Mouse (Mus musculus) midbrain, embryonic 11.5 days (tissue): ENCODE measurements around the gene Dennd6a. TPM values are rescaled to one million over a fixed set of nuclear protein-coding genes. Genes with fewer than 3 reads are reported as not detected.
A peak's percentile ranks its signal among the peaks of the same experiment; 100 is the strongest.

Source experiments
- ATAC-seq: fragments of 200-750 bp; cut with Nextera tagmentation; 2 replicates; pipeline ENCODE4 v1.8.0; 2017; ENCODE audit warnings: moderate TSS enrichment, moderate library complexity; ENCODE audit not compliant: low FRiP score
- DNase-seq: peaks from one replicate; pipeline ENCODE4 v3.0.0; 2015; ENCODE audit warnings: low spot score; ENCODE audit errors: missing footprints
- H3K27ac ChIP-seq: fragments of 300-500 bp; sonication (generic); 2 replicates; pipeline ENCODE4 v1.5.1; 2014; ENCODE audit warnings: low read depth, low read length
- H3K27me3 ChIP-seq: fragments of 300-500 bp; sonication (generic); 2 replicates; pipeline ENCODE4 v1.6.1; 2014; ENCODE audit warnings: mild to moderate bottlenecking, low read length, moderate library complexity, mixed read lengths; ENCODE audit not compliant: control insufficient read depth, insufficient read depth
- H3K36me3 ChIP-seq: fragments of 300-500 bp; sonication (generic); 2 replicates; pipeline ENCODE4 v1.6.1; 2014; ENCODE audit warnings: mild to moderate bottlenecking, low read length, moderate library complexity, mixed read lengths; ENCODE audit not compliant: control insufficient read depth, insufficient read depth
- H3K4me1 ChIP-seq: fragments of 300-500 bp; sonication (generic); 2 replicates; pipeline ENCODE4 v1.6.1; 2014; ENCODE audit warnings: low read length; ENCODE audit not compliant: control insufficient read depth, insufficient read depth
- H3K4me2 ChIP-seq: fragments of 300-500 bp; sonication (generic); 2 replicates; pipeline ENCODE4 v1.6.1; 2014; ENCODE audit warnings: mild to moderate bottlenecking, moderate library complexity
- H3K4me3 ChIP-seq: fragments of 300-500 bp; sonication (generic); 2 replicates; pipeline ENCODE4 v1.5.1; 2014; ENCODE audit warnings: low read depth, low read length
- H3K9ac ChIP-seq: fragments of 300-500 bp; sonication (generic); 2 replicates; pipeline ENCODE4 v1.6.1; 2014; ENCODE audit warnings: low read length
- H3K9me3 ChIP-seq: fragments of 300-500 bp; sonication (generic); 2 replicates; pipeline ENCODE4 v1.6.1; 2016; ENCODE audit warnings: low read length; ENCODE audit not compliant: control insufficient read depth
- WGBS: fragments of 180-500 bp; shearing (Covaris S2); extraction: QIAGEN DNeasy Blood & Tissue Kit; methylation state at CpG from one replicate; pipeline ENCODE4 v1.1.7; 2014; 5-methylcytosine and 5-hydroxymethylcytosine counted together
- polyA plus RNA-seq: library from polyadenylated mRNA; unstranded; fragments of >200 nt; fragmentation: Nextera tagmentation; extraction: Ambion mirVana; gene quantifications from 2 replicates; pipeline ENCODE4 v1.2.1, GENCODE M21; 2014

Gene Dennd6a
- polyA plus RNA-seq, 1 experiment from 2014 or later = 39.7 TPM

DNA sequence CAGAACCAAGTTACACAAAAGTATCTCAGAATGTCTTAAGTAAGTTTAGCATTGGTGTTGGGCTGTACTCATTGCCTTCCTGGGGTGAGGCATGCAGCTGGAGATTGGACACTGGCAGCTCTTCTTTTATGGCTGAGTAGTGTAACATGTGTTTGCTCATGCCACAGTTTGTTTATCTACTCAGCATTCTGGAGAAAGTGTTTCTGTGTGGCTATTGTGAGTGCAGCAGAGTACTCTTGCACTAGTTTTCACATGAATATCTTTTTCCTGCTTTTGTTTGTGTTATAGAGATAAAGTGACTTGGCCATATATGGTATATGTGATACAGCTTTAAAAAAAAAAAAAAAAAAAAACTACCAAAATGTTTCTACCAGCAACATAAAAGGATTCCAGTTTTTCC is 13.5 kb downstream of the Dennd6a start:
- no peaks in the 10 kb centered on the region for H3K9me3 ChIP-seq
- H3K27ac ChIP-seq = no peak overlapping the region
- H3K4me3 ChIP-seq = no peak overlapping the region
- no peak for DNase-seq
- no peak overlapping the region for H3K9ac ChIP-seq
- no peak overlapping the region for H3K4me2 ChIP-seq
- peaks cover 1% of the 10 kb centered on the region; the same call in 1 of the 2 replicates for H3K36me3 ChIP-seq
- no peak for ATAC-seq
- no peaks in the 10 kb centered on the region; the same call in 1 of the 2 replicates for H3K4me1 ChIP-seq
- H3K27me3 ChIP-seq = no peaks in the 10 kb centered on the region

DNA sequence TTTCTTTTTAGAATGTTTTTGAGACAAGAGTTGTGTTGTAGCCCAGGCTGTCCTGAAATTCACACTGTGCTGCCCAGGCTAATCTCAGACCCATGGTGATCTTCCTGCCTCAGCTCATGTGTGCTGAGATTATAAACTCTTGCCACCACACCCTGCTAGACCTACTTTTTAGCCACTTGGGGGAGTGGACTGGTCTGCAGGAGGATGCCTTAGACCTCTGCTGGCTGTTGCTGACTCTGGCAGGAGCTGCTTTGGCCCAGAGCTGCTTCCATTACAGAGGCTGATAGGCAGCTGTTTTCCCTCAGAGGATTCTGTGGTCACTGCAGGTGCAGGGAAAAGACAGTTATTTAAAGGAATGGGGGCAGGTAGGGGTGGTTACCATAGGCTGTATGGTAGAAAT is 17.7 kb downstream of the Dennd6a start:
- Histone ChIP-seq H3K4me3 (no peak overlapping the region), H3K27ac (no peak overlapping the region), H3K9ac (no peak overlapping the region), H3K4me1 (no peaks in the 10 kb centered on the region; the same call in 1 of the 2 replicates), H3K4me2 (no peak overlapping the region), H3K9me3 (no peaks in the 10 kb centered on the region), H3K27me3 (no peaks in the 10 kb centered on the region), H3K36me3 (no peaks in the 10 kb centered on the region)
- no peak for ATAC-seq
- DNase-seq = peak; percentile 51

DNA sequence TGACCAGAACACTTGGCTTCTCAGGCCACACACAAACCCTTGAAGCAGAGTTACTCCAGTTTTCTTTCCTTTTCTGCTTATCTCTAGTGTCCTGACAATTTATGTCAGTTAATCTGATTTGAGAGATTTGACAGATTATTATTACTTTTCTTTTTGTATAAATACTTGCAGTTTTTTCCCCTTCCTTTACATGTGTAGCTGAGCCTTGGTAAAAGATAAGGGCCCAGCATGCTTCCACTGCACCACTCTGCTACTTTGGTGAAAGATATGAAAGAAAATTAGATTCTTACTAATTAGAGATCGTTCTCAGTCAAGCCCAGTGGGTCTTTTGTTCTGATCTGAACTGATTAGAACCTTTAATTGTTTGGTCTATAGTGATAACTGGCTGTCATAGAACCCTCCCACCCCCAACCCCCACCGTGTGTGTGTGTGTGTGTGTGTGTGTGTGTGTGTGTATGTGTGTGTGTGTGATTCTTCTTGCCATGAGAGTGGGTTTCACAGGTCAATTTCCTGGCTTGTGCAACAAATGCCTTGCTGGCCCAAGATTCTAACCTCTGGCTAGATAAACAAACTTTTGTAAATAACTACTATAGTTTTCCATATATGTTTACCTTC is 19.7 kb downstream of the Dennd6a start:
- no peak for DNase-seq
- Histone ChIP-seq H3K36me3 (peaks cover 4% of the 10 kb centered on the region; the same call in 1 of the 2 replicates), H3K4me1 (no peaks in the 10 kb centered on the region), H3K4me2 (no peak overlapping the region), H3K27ac (no peak overlapping the region), H3K4me3 (no peak overlapping the region), H3K9me3 (no peaks in the 10 kb centered on the region), H3K9ac (no peak overlapping the region), H3K27me3 (no peaks in the 10 kb centered on the region)
- WGBS = 95% methylated on average over 2 of the region's 2 CpGs
- ATAC-seq = no peak

DNA sequence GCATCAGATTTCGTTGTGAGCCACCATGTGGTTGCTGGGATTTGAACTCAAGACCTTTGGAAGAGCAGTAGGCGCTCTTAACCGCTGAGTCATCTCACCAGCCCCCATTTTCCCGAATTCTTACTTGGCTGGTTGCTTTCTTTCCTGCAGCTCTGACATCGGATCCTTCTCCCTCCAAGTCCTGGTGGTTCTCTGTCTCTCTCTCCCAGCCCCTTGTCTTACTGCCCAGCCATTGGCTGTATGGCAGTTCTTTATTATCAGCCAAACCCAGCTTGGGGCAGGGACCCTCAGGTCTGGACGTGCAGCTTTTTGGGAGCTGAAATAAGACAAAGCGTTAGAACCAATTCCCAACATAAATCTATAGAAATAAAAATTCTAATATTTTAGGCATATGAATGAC is 21.5 kb downstream of the Dennd6a start:
- Histone ChIP-seq H3K9ac (no peak overlapping the region), H3K4me3 (no peak overlapping the region), H3K4me2 (no peak overlapping the region), H3K27ac (no peak overlapping the region), H3K36me3 (peaks cover 4% of the 10 kb centered on the region; the same call in 1 of the 2 replicates), H3K27me3 (no peaks in the 10 kb centered on the region), H3K9me3 (no peaks in the 10 kb centered on the region), H3K4me1 (no peaks in the 10 kb centered on the region)
- DNase-seq = no peak
- ATAC-seq = no peak
- 95% methylated on average over 7 of the region's 7 CpGs for WGBS

DNA sequence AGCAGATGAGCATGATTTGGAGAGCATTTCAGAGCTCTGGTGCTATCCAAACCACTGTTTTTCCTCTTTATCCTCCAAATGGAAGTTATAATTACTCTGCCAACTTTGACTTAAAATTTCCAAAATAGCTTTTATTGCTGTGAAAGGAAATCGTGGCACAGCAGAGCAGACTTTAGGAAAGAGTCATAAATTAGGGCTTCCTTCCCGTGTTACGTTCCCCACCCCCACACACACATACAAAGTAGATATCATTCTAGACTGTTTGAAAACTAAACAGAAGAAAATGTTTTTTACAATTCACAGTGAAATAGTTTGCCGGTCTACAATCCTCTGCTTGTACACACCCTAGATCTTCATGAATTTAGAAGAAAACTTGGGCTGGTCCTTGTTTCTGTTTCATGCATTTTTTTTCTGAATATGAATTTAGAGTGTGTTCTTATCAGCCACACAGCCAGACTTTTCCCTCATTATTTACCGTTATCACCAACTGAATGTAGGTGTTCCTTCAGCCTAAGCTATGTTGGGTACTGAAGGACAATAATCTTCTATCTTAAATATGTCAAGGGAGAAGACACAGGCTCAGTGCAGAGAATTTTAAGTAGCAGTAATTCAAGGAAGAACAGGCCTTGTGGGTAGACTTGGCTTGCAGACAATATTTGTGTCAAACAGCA is 22.2 kb downstream of the Dennd6a start:
- Histone ChIP-seq H3K27me3 (no peaks in the 10 kb centered on the region), H3K4me3 (no peak overlapping the region), H3K9me3 (no peaks in the 10 kb centered on the region), H3K27ac (no peak overlapping the region), H3K4me2 (no peak overlapping the region), H3K36me3 (peaks cover 4% of the 10 kb centered on the region; the same call in 1 of the 2 replicates), H3K4me1 (no peaks in the 10 kb centered on the region), H3K9ac (no peak overlapping the region)
- ATAC-seq = no peak
- DNase-seq = no peak
- 94% methylated on average over 5 of the region's 5 CpGs for WGBS

DNA sequence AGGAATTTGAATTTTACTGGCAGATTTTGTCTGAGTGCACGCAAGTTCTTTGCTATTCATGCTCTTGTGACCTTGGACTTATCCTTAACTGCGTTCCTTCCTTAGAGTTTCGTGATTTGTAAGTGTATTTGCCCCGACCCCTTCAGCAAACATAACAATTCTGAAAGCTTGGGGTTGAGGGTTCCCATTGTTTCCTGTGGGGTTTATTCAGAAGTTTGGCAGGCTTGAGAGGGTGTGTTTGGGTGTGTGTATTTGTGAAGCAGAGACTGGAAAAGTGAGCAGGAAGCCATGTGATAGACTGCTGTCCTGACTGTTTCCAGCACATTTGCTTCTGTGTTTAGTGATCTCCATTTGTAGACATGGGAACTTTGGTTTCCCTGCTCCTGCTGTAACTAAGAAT is 31.7 kb downstream of the Dennd6a start:
- no peaks in the 10 kb centered on the region for H3K27me3 ChIP-seq

DNA sequence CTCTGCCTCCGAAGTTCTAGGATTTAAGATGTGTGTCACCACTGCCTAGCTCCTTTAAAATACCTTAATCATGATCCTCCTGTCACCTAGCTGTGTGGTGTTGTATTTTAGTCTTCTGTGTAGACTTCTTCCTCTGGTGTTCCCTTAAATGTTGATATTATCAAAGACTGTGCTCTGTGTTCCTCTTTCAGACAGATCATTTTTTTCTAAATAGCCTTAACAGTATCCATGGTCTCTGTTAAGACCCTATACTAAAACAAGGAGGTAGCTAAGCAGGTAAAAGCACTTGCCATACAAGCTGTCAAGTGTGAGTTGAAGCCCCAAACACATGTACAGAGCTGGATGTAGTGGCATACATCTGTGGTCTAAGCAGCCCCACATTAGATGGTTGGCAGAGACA is 36.0 kb downstream of the Dennd6a start:
- H3K4me1 ChIP-seq = no peaks in the 10 kb centered on the region
- DNase-seq (no peak), ATAC-seq (no peak)
- H3K4me3 ChIP-seq = no peak overlapping the region
- H3K27me3 ChIP-seq = no peaks in the 10 kb centered on the region
- H3K9me3 ChIP-seq = no peaks in the 10 kb centered on the region
- no peak overlapping the region for H3K27ac ChIP-seq
- no peak overlapping the region for H3K4me2 ChIP-seq
- H3K9ac ChIP-seq = no peak overlapping the region
- 90% methylated on average over 1 of the region's 1 CpGs for WGBS
- peaks cover 17% of the 10 kb centered on the region for H3K36me3 ChIP-seq

More for the DNA sequence above, 31.7 kb downstream of the Dennd6a start:
- H3K36me3 ChIP-seq = peaks cover 13% of the 10 kb centered on the region
- no peak overlapping the region for H3K4me2 ChIP-seq
- DNase-seq (no peak), ATAC-seq (no peak)
- H3K9me3 ChIP-seq = no peaks in the 10 kb centered on the region
- 95% methylated on average over 4 of the region's 4 CpGs for WGBS
- H3K9ac ChIP-seq = no peak overlapping the region
- H3K4me1 ChIP-seq = no peaks in the 10 kb centered on the region
- no peak overlapping the region for H3K27ac ChIP-seq
- H3K4me3 ChIP-seq = no peak overlapping the region

DNA sequence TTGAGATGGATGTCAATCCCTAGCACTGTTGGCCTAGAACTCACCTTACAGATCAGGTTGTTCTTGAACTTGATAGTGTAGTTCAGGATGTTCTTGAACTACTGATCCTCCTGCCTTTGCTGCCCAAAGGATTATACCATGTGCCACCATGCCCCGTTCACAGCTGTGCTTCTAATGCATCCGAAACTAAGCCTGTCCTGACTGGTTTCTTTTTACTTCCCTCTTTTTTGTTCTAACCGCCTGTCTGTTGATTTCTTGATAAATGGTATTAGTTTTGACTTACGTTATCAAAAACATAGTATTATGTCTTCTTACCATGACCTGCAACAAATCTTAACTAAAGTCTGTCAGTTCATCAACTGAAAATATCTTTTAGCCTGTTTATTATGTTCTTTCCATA is 37.0 kb downstream of the Dennd6a start:
- Histone ChIP-seq H3K4me2 (no peak overlapping the region), H3K4me1 (no peaks in the 10 kb centered on the region), H3K9ac (no peak overlapping the region), H3K36me3 (peaks cover 14% of the 10 kb centered on the region), H3K4me3 (no peak overlapping the region), H3K27ac (no peak overlapping the region), H3K27me3 (no peaks in the 10 kb centered on the region), H3K9me3 (no peaks in the 10 kb centered on the region)
- WGBS = 93% methylated on average over 4 of the region's 4 CpGs
- ATAC-seq (no peak), DNase-seq (no peak)

DNA sequence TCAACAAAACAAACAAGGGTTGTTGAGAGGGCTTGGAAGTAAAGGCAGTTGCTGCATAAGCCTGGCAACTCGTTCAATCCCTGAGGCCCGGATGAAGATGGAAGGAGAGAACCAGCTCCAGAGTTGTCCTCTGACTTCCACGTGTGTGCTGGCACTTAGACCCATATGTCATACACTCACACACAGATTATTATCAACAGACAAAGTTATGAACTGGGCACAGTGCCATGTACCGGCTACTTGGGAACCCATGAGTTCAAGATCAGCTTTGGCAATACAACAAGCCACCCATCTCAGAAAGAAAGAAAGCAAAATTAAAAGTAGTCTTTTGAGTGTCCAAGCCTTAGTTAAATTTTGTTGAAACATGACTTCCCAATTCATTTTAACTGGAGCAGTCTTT is 51.6 kb downstream of the Dennd6a start:
- Histone ChIP-seq H3K27me3 (no peaks in the 10 kb centered on the region), H3K4me1 (no peaks in the 10 kb centered on the region), H3K9me3 (no peaks in the 10 kb centered on the region), H3K9ac (no peak overlapping the region), H3K36me3 (peaks cover 15% of the 10 kb centered on the region), H3K27ac (no peak overlapping the region), H3K4me2 (no peak overlapping the region), H3K4me3 (no peak overlapping the region)
- 92% methylated on average over 4 of the region's 4 CpGs for WGBS
- ATAC-seq (no peak), DNase-seq (no peak)
